Mouse (Mus musculus): ENCODE measurements around the gene Ifnlr1.

DNA sequence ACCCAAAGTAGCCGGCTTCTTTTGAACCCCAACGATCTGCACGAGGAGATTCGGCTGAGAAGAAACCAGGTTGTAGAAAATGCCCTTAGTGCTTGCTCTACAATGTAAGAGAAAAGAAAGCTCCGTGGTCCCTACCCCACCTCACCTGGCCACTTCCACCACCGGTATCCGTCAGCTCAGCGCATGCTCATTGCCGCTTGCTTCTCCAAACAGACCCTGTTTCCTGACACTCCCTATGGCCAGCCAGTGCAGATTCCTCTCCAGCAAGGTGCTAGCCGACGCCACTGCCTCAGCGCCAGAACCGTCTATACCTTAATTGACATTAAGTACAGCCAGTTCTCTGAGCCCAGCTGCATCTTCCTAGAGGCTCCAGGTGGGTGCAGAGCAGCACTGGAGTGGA lies 17.4 kb downstream of the Ifnlr1 start:
- TF ChIP-seq HCFC1 (IDR thresholded peaks at IDR 0.05; ENCODE audit: borderline replicate concordance, insufficient read depth, low read length), result no peak
- no peak for TF ChIP-seq ZNF384 (IDR thresholded peaks at IDR 0.05; ENCODE audit: low read depth, low read length)
- TF ChIP-seq ZC3H11A (IDR thresholded peaks at IDR 0.05; ENCODE audit: borderline replicate concordance, low read depth, low read length), result no peak
